Mouse (Mus musculus) 3134 (cell line): ENCODE measurements around the gene Dync1li2.

Source experiments
- DNase-seq: peaks from one replicate; pipeline ENCODE4 v3.0.0-alpha.2; 2011; ENCODE audit warnings: low spot score; ENCODE audit not compliant: insufficient read length; ENCODE audit errors: extremely low read depth

Gene Dync1li2

DNA sequence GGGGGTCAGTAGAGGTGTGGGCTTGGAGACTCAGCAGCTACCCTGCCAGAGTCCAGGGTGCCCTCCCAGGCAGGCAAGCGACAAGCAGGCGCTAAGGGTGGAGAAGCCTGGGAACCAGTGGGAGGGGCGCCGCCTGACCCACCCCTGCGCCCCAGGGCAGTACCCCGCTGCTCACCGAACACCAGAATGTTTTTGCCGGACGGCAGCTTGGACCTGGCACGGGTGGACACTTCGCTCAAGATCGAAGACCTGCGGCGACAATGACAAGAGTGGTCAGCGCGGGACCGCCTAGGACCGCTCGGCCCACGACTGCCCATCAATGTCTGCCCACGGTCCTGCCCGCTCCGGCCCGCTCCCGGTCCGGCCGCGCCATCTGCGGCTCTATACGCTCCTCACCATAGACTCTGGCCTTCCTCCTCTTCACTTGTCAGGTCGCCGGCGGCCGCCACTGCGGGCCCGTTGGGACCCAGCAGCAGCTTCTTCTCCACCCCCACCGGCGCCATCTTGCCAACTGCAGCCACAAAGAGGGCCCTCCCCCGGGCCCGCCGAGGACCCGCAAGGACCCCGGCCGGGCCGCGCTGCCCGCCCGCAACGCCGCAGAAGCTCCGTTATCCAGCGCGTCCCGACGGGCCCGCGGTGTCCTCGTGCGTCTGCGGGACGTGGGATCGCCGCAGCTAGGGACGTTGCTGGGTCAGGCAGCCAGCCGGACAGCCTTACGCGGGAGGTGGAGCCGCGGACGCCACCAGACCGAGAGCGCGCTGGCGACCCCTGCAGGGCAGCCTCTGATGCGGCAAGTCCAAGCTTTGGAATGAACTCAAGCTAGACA is at the start of gene Dync1li2:
Gene Dync1li2, minus strand, starts transcription at position 749 of the 826 bp plus-strand sequence.
- DNase-seq: peak; percentile 87

DNA sequence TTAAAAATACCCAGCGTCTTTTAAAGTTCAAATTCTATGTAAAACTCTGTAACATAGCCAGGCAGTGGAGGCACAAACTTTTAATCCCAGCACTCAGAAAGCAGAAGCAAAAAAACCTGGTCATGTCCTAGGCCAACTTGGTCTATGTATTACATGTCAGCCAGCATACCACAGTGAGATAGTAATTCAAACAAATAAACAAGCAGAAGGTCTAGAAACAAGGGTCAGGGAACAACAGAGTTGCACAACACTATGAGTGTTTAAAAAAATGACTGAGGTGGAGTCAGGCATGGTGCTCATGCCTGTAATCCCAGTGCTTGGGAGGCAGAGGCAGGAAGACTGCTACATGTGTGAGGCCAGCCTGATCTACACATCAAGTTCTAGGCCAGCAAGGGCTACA is 36.2 kb upstream of the Dync1li2 start:
- no peak for DNase-seq

DNA sequence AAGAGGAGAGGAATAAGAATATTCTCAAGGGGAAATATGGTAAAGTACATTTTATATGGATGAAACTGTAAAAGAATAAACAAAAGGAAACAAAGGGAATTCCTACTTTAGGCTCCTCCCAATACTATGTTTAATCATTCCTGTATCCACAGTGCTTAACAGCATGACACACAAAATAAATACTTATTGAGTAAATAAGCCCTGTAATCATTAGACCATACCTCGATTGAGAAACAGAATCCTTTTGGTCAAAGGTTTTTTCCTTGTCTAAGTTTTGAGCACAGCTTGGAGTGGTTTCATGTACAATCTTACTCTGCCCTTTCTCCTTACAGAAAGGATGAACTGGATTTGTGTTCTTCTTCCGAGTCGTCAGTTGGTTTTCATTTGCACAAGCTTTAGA is 29.6 kb upstream of the Dync1li2 start:
- DNase-seq: no peak

DNA sequence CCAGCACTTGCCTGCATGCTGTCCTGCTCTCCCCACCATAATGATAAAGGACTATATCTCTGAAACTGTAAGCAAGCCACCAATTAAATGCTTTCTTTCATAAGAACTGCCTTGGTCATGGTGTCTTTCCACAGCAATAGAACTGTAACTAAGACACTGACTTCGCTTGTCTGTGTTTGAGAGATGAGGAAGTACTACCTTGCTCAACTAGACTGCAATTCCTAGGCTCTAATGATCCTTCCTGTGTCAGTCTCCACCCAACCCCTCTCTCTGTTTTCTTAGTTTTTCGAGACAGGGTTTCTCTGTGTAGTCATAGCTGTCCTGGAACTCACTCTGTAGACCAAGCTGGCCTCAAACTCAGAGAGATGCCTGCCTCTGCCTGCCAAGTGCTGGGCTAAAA is 24.6 kb upstream of the Dync1li2 start:
- DNase-seq: no peak

DNA sequence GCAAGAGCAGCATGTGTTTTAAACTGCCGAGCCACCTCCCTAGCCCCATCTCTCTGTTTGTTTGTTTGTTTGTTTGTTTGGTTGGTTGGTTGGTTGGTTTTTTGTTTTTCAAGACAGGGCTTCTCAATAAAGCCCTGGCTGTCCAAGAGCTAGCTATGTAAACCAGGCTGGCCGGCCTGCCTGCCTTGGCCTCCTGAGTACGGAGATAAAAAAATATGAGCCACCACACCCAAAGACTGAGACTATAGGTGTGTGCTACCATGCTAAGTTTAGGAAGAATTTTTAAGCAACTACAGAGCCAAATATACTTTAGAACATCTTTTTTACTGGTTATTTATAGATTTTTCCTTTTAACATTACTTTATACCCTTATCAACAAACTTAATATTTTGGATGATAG is 9.3 kb upstream of the Dync1li2 start:
- DNase-seq: no peak

DNA sequence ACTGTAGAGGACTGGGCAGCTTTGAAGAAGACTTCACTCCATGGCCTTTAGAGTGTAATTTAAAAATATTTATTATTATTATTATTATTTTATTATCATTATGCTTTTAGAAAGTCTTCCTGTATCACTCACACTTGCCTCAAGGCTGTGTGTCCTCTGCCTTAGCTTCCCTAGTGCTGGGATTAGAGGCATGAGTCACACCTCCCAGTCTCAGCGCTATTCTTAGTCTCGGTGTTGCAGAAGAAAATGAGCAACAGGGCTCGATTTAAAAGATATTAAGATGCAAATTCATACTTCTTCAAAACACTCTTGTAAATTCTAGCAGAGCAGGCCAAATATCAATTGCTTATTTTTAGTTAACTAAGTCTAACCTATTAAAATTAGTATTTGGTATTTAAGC is 5.9 kb upstream of the Dync1li2 start:
- DNase-seq: no peak

DNA sequence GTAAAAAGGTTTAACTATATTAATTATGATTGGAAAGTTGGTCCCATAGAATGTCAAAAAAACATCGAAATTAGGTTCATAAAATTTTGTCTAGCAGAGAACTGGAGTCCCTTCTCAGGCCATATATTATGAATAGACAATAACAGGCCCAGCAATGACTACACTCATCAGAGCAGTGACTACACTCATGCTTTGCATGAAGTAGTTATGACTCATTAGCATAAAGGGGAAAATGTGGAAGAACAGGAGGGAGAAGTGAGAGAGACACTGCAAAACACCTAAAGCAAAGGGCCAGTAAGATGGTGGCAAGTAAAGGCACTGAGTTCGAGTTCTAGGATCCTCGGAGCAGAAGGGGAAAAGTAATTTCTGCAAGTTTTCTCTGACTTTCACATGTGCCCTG is 3.2 kb upstream of the Dync1li2 start:
- DNase-seq: no peak

DNA sequence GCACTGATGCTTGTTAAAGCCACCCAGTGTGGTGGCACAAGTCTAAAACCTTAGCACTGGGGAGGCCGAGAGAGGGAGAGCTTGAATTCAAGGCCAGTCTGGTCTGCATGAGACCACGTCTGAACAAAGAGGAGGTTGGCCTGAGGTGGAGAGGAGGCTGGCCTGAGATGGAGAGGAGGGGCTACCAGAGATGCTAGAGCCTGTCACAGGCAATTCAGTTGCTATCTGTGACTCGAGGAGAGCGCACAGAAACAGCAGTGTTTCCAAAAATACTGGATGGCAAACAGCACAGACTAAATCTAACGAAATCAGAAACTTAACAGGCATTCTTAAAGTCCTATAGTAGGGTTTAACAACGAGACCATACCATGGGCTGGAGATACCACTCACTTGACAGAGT is 2.4 kb upstream of the Dync1li2 start:
- no peak for DNase-seq

DNA sequence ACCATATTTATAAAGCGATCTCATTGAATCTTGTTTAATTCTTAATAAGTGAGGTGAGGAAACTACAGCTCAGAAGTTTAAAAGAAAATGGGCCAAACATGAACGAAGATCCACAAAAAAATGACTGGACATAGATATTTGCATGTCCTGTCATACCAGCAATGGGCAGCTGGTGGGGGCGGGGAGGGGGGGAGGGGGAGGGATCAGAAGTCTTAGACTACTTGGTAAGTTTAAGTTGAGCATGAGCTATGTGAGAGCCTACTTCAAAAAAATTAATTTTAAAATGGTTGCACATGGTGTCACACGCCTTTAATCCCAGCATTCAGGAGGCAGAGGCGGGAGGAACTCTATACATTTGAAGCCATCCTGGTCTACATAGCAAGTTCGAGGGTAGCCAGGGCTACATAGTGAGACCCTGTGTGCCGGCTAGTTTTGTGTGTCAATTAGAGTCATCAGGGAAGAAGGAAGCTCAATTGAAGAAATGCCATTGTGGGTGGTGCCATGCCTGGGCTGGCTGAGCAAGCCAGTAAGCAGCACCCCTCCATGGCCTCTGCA is 355 bp upstream of the Dync1li2 start:
- no peak for DNase-seq

DNA sequence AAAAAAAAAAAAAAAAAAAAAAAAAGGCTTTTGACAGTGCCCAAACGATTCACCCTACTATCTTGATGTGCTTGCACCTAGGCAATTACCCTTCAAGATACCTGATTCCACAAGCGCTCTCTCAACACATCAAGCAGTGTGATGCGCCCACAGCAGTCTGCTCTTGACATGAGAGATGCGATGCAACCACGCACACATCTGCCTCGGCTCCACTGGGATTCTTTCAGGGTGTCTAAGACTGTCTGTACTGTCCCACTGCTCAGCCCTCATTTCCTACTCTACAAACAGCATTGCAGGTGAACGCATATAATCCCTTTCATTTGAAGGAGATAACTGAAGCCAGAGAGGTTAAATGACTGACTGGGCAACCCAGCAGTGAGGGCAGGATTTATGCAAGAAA is 1.2 kb downstream of the Dync1li2 start:
- DNase-seq: no peak

DNA sequence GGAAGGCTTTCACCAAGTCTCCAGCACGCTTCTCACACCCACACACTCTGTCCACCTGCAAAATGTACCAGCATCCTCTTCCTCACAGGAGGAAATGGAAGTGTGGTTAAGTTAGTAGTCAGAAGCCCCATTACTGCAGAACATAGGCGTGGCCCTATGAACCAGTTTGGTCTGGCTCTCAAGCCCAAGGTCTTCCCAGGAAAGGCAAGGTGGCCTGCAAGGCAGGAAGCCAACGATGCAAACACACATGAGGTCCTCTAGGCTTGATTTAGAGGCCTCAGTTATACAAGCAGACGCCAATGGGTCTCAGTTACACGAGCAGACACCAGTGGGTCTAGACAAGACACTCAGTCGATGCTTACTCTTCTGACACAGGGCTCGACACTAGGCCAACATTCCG is 3.4 kb downstream of the Dync1li2 start:
- no peak for DNase-seq

DNA sequence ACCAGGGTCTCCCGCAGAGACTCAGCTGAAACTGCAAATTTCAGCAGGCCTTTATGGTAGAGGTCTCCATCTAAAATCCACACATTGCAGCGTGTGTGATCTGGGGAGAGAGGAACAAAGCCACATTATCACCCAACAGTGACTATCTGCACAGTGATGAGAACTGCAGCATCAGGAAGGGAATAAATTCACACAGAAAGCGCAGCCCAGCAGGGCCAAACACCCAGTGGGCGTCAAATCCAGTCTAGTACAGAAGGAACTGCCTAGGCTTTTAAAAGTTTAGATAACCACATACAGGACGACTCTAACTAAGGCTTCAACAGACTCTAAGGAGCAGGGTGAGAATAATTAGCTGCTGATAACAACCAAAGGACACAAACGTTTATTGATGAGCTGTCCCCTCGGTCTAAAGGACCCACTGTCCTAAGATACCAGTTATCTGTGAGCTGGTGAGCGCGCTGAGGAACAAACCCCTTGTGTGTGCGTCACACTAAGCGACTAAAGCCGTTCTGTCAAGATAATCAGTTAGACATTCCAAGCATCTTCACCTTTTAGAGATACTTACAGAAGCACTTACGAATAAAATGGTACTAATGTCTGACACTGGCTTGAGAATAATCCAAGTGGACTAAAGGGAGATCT is 5.2 kb downstream of the Dync1li2 start:
- no peak for DNase-seq

DNA sequence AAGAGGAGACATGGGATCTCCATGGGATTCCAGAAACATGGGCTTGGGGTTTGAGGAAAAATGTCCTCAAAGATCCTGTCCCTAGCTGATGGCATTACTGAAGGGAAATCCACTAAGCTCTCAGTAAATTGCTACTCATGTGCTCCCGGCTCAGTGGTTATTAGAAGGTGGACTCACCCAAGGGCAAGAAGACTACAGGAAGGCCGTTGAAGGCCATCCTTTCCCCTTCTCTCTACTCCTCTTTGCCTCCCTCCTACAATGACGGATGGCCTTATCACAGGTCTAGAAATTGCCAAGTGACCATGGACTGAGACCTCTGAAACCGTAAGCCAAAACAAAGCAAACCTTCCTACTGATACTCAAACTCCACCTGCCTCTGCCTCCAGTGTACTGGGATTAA is 6.3 kb downstream of the Dync1li2 start:
- no peak for DNase-seq

DNA sequence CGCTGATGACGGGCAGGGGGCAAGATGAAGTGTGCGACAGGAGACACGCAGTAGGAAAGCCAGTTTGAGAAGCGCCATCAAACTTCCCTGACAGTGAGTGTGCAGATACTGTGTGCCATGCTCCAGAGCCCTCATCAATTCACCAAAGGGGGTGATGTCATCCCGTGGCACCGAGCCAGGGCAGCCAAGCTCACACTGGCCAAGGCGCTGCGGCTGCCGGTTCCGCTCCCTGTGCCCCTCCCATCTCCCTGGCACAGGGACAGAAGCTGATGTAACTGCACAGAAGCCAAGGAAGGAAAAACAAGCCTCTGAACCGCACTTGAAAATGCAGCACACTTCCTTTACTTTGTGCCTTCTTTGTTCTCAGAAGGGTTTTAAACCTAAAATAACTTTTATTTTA is 6.8 kb downstream of the Dync1li2 start:
- peak; percentile 92 for DNase-seq

DNA sequence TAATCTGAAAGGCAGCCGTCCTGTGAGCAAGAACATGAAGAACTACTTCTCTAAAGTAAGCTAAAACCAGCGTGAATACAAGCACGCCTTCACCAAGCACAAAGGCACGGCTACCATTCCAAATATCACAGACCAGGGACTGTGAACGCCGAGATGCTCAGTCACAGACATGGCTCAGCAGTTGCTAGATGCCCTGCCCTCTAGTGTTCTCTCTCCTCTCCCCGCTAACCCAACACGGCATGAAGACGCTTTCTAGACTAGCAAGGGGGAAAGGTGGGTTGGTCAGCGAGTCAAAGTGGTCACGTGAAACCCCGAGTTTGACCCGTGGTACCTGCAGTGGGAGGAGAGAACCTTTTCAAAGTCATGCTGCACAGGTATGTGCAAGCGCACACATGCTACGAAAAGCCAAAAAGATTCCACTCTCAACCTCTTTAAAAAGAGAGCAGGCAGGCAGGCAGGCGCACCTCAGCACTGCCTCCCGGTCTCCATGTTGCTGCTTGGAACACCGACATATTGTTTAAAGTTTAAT is 8.0 kb downstream of the Dync1li2 start:
- DNase-seq: no peak

DNA sequence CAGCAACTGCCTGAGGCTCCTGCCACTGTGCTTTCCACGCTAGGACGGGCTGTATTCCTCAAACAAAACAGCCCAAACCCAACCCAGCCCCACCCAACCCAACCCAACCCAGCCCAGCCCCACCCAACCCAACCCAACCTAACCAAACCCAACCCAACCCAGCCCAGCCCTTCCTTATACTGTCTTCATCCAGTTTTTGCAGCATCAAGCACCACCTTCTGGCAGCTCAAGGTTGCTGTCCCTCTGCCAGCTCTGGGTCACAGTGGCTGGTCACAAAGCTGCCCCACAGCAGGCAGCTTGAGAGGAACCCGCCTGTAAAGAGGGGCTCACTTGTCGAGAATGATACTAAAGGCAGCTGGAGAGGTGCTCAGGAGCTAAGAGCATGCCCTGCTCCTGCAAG is 8.6 kb downstream of the Dync1li2 start:
- DNase-seq: peak; percentile 43

DNA sequence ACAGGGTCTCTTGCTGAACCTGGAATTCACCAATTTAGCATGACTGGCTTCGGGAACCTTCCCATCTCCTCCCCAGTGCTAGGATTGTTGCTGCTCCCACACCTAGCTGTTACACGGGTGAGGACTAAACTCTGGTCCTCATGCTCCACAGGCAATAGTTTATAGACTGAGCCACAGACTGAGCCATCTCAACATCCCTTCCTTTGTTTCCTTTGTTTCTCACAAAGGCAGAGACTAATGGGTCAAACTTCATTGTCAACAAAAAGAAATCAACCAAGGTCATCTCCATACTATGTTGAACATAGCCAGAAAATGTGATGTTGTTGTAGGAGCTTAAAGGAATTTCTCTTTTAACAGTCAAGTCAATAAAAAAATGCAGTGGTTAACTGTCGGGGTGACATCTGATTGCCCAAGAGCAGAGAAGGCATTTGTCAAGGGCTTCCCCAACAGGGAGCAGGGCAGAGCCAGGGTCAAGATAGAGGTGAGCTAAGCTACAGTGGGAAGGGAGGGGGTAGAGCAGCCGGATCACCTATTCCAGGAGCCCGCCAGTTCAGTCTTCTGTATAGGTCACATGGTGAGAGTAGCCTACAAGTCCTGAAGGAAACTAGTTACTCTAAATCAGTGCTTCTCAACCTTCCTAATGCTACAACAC is 9.5 kb downstream of the Dync1li2 start:
- DNase-seq: no peak

DNA sequence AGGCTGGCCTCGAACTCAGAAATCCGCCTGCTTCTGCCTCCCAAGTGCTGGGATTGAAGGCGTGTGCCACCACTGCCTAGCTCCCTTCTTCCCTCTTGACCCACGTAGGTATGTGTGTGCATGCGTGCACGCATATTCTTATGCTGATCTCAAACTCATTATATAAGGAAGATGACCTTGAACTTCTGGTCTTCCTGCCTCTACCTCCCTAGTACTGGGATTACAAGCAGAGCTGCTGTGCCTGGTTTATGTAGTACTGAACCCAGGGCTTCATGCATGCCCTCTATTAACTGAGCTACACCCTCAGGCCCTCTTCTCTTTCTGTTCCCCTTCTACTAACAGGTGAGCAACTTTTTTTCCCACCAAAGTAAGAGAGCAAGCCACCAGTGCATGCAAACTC is 10.2 kb downstream of the Dync1li2 start:
- no peak for DNase-seq

DNA sequence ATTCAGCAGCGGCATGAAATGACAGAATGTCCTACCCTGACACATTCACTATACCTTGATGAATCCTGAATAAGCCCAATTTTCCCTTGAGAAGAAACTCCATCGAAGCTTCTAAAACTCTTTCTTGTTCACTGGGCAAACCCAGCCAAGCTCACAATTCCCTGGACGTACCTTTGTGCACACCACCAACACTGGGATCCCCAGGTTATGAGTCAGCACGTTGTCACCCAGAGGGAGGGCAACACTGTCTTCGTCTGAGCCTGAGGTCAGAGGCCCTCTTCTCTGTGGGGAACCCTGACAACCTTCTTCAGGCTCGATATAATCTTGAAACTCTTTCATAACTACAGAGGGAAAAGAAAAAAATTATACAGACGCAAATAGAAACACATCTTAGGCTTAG is 12.6 kb downstream of the Dync1li2 start:
- DNase-seq: no peak

DNA sequence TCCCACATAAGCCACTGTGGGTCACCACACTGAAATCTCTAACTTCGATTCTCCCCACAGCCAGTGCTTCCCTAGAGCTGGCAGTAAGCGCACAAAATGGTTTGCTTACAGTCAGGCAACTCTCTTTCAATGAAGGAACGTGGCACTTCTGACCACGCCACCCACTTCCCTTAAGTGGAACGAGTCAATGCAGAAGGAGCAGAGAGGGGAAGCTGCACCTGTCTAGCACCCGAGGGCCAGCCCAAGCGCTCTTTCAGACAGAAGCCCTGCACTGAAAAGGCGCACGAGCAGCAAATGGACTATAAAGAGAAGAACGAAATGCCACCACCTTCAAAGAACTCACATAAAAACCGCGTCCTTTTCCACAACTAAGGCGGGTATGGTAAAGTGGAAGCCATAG is 15.1 kb downstream of the Dync1li2 start:
- no peak for DNase-seq

DNA sequence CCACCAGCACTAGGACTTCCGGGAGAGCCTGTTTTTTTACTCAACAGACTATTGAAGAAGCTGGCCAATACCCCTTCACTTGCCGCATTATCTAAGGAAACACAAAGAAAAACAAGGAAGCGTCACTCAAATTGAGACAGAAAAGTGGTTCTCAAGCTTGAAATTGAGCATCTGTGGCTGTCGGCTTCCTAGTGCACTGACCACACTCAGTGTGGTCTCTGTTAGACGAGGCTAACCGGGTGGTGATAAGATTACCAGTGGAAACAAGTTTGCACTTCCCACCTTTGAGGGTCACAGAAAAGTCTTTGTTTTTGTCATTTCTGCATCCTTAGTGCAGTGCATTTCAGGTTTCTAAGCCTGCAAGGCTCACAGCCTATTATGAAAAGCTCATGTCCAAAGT is 20.5 kb downstream of the Dync1li2 start:
- no peak for DNase-seq
